Mouse (Mus musculus) small intestine, adult 2 months (tissue): ENCODE measurements around the gene Ppcdc.

Source experiments
- CTCF ChIP-seq: fragments of 200-500 bp; IDR thresholded peaks from 2 replicates; pipeline ENCODE4 v1.5.1; 2012; ENCODE audit warnings: low read depth, mild to moderate bottlenecking, control low read depth, inconsistent platforms, low read length, moderate library complexity, mixed read lengths; ENCODE audit not compliant: insufficient replicate concordance, insufficient read length; ENCODE audit errors: extremely low read depth
- POLR2A ChIP-seq: fragments of 200-500 bp; IDR thresholded peaks from 2 replicates; pipeline ENCODE4 v1.6.1; 2012; ENCODE audit warnings: low read depth, mild to moderate bottlenecking, control low read depth, inconsistent platforms, low read length, moderate library complexity

DNA sequence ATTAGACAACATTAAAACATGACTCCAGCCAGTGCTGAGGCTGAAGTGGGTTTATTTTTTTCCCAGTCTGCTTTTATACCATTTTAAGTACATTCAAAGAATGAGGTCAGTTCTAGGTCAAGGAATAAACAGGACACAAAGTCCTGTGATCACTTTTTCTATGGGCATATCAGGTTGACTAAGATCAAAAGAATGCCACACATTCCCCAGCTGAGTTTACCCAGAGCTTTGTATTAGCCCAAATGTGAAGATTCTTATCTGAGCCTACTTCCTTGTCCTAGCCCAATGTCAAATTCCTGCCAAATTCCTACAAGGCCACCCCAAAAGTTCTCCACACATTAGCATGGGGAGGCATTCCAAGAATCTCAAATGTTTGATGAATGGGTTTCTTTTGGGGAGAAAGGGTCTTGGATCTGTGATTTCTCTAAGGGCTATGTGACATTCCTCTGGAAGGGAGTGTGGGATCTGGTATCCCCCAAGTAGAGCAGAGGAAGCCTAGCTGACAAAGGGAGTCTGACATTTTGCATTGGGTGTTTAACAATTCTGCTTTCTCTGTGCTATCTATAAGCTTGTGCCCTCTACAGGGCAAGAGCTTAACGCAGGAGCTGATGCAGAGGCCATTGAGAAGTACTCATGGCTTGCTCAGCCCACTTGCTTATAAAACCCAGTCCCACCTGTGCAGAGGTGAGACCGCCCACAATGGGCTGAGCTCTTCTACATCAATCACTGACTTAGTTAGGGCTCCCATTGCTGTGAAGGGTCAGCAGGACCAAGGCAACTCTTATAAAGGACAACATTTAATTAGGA, 85.3 kb downstream of the Ppcdc start:
- TF ChIP-seq CTCF = no peak
- no peak for TF ChIP-seq POLR2A
